In the genomic region with DNA sequence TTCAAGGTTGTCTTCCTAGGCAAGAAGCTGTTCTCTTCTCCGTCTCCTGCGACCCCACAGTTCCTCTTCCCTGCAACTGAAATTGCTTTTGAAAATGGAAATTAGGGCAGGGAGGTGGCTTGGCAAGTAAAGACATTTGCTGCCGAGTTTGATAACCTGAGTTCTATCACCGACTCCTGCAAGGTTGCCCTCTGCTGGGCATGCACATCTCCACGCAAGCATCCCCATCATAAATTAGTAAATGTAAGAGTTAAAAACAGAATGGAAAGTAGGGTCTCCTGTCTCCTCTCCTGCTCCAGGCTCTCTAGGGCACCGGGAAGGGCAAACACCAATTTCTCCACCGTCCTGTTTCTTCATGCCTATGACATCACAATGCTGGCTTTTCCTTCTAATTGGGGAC, we compare ENCODE assay signal across 12 mouse cellular contexts. TPM values are rescaled to one million over a fixed set of nuclear protein-coding genes. Genes with fewer than 3 reads are reported as not detected.
DNase-seq lines count a peak whose midpoint lies in the region; ATAC-seq and TF ChIP-seq lines count a peak whose summit lies in the region.
"Had no signal": no experiment of that assay in that cellular context is flagged by ENCODE, and none has a peak within 500 bp of the region (broad histone marks: within the 10 kb centered on the region; RNA-seq: fewer than 3 reads in every experiment).

No protein-coding gene starts in this region.

- H3K9ac ChIP-seq in kidney, postnatal 0 days (ENCODE audit: low read depth, low read length), result no peak overlapping the region
- H3K9ac ChIP-seq in kidney, embryonic 14.5 days (ENCODE audit: low read depth, low read length), result no peak overlapping the region
- H3K9ac ChIP-seq in CH12.LX (ENCODE audit: insufficient read depth, low read depth), result no peak overlapping the region
- H3K9ac ChIP-seq in midbrain, embryonic 15.5 days, result no peak overlapping the region
- H3K9ac ChIP-seq: heart, embryonic 13.5 days; intestine, embryonic 15.5 days; limb, embryonic 13.5 days had no signal

- TF ChIP-seq CTCF in kidney, postnatal 0 days (IDR thresholded peaks at IDR 0.05; ENCODE audit: low read depth), result peak; percentile 3; the same call in 1 of the 2 replicates
- TF ChIP-seq CTCF in CH12.LX (conservative IDR thresholded peaks at IDR 0.05 in 1 of 2, IDR thresholded peaks at IDR 0.05 in 1 of 2; ENCODE audit: low read depth in 2 of 2, low read length in 2 of 2), result peak in 1 of 2 experiments; percentile 50; a peak in 2 of 4 replicates

- TF ChIP-seq RAD21 in CH12.LX (IDR thresholded peaks at IDR 0.05; ENCODE audit: low read depth, low read length), result no peak; the same call in 1 of the 2 replicates

- no peak for DNase-seq in kidney, postnatal 0 days (ENCODE audit: low spot score)
- peak; percentile 34 for DNase-seq in CH12.LX (ENCODE audit: extremely low read depth)
- DNase-seq in ZHBTc4 (ENCODE audit: low read depth, low spot score), result peak; percentile 42
- DNase-seq in thymus, postnatal 14 days, result peak; percentile 61
- DNase-seq in gastrocnemius, postnatal 25 days, result no peak
- DNase-seq: kidney, postnatal 25 days had no signal

- no peak for TF ChIP-seq POLR2A in CH12.LX (IDR thresholded peaks at IDR 0.05; ENCODE audit: low read depth, low read length)

- H3K4me1 ChIP-seq in kidney, postnatal 0 days (replicated peaks; ENCODE audit: insufficient read depth, low read length), result peaks cover 2% of the 10 kb centered on the region; the same call in 1 of the 2 replicates
- H3K4me1 ChIP-seq in kidney, embryonic 14.5 days (ENCODE audit: control insufficient read depth, insufficient read depth, low read length), result peaks cover 6% of the 10 kb centered on the region
- H3K4me1 ChIP-seq in CH12.LX (ENCODE audit: control insufficient read depth in 1 of 2, insufficient read depth in 2 of 2), result peaks cover 5 to 26% of the 10 kb centered on the region in 2 experiments; a peak in 3 of 4 replicates
- H3K4me1 ChIP-seq in midbrain, embryonic 15.5 days, result peaks cover 23% of the 10 kb centered on the region

- dilution Hi-C loops in CH12.LX (cut with MboI; ENCODE audit: extremely low pct_ligation_motif_present, extremely low pct_unique_long_range_greater_than_20kb, low sequenced_read_pairs), result no loop called here

- no peak overlapping the region for H3K4me3 ChIP-seq in kidney, postnatal 0 days (replicated peaks; ENCODE audit: low read depth, low read length)
- no peak overlapping the region for H3K4me3 ChIP-seq in kidney, embryonic 14.5 days (ENCODE audit: low read length)
- H3K4me3 ChIP-seq in CH12.LX (replicated peaks in 1 of 3; ENCODE audit: low read depth in 2 of 3, low read length in 2 of 3, poor library complexity in 1 of 3), result no peak overlapping the region
- no peak overlapping the region for H3K4me3 ChIP-seq in midbrain, embryonic 15.5 days
- H3K4me3 ChIP-seq: heart, embryonic 13.5 days; hindbrain, embryonic 10.5 days; intestine, embryonic 15.5 days; limb, embryonic 13.5 days had no signal

- no peak for ATAC-seq in kidney, postnatal 0 days (replicated peaks; ENCODE audit: low FRiP score, low read depth)
- ATAC-seq in kidney, embryonic 14.5 days (ENCODE audit: low FRiP score, low TSS enrichment), result no peak
- no peak for ATAC-seq in midbrain, embryonic 15.5 days (replicated peaks)
- ATAC-seq: intestine, embryonic 15.5 days had no signal

- TF ChIP-seq EP300 in CH12.LX (IDR thresholded peaks at IDR 0.05; ENCODE audit: low read length), result no peak

- H3K27me3 ChIP-seq in kidney, postnatal 0 days (ENCODE audit: insufficient read depth, low read length), result no peaks in the 10 kb centered on the region
- no peaks in the 10 kb centered on the region for H3K27me3 ChIP-seq in kidney, embryonic 14.5 days (ENCODE audit: control insufficient read depth, insufficient read depth, low read length)
- no peaks in the 10 kb centered on the region for H3K27me3 ChIP-seq in CH12.LX (replicated peaks)
- no peaks in the 10 kb centered on the region for H3K27me3 ChIP-seq in midbrain, embryonic 15.5 days (replicated peaks)
- H3K27me3 ChIP-seq: heart, embryonic 13.5 days; intestine, embryonic 15.5 days; limb, embryonic 13.5 days had no signal

- no peaks in the 10 kb centered on the region for H3K9me3 ChIP-seq in kidney, postnatal 0 days (replicated peaks; ENCODE audit: low read length)
- H3K9me3 ChIP-seq in kidney, embryonic 14.5 days (ENCODE audit: control insufficient read depth, low read length), result peaks cover 5% of the 10 kb centered on the region; the same call in 1 of the 2 replicates
- H3K9me3 ChIP-seq in CH12.LX (replicated peaks; ENCODE audit: low read length), result peaks cover 2% of the 10 kb centered on the region
- H3K9me3 ChIP-seq in midbrain, embryonic 15.5 days, result no peaks in the 10 kb centered on the region
- H3K9me3 ChIP-seq: intestine, embryonic 15.5 days had no signal

- H3K79me2 ChIP-seq in CH12.LX (replicated peaks; ENCODE audit: control insufficient read depth, extremely low read depth, insufficient read depth, poor library complexity, severe bottlenecking), result 0 out of 2 replicates have a peak, but pooled peaks cover 3% of the 10 kb centered on the region

- in situ Hi-C loops in CH12.LX (cut with MboI; ENCODE audit: low pct_ligation_motif_present, low pct_unique_long_range_greater_than_20kb, low sequenced_read_pairs), result no loop called here

- peaks cover 12% of the 10 kb centered on the region for H3K36me3 ChIP-seq in kidney, postnatal 0 days (ENCODE audit: insufficient read depth, low read length)
- H3K36me3 ChIP-seq in kidney, embryonic 14.5 days (ENCODE audit: control insufficient read depth, insufficient read depth, low read length), result peaks cover 17% of the 10 kb centered on the region
- peaks cover 16 to 44% of the 10 kb centered on the region in 2 experiments for H3K36me3 ChIP-seq in CH12.LX (replicated peaks in 1 of 2; ENCODE audit: control insufficient read depth in 1 of 2, insufficient read depth in 1 of 2, low read length in 1 of 2)
- peaks cover 15% of the 10 kb centered on the region for H3K36me3 ChIP-seq in midbrain, embryonic 15.5 days (replicated peaks)

- H3K4me2 ChIP-seq in kidney, postnatal 0 days (ENCODE audit: low read length), result no peak overlapping the region
- H3K4me2 ChIP-seq in kidney, embryonic 14.5 days (replicated peaks; ENCODE audit: low read depth, low read length), result no peak overlapping the region
- no peak overlapping the region for H3K4me2 ChIP-seq in CH12.LX (ENCODE audit: insufficient read depth, low read depth, poor library complexity, severe bottlenecking)
- no peak overlapping the region for H3K4me2 ChIP-seq in midbrain, embryonic 15.5 days
- H3K4me2 ChIP-seq: heart, embryonic 13.5 days; intestine, embryonic 15.5 days; limb, embryonic 13.5 days had no signal

- WGBS in kidney, postnatal 0 days, result 95% methylated on average over 7 of the region's 7 CpGs
- WGBS in kidney, embryonic 14.5 days, result 91% methylated on average over 7 of the region's 7 CpGs
- 95% methylated on average over 7 of the region's 7 CpGs for WGBS in midbrain, embryonic 15.5 days

- no peak overlapping the region for H3K27ac ChIP-seq in kidney, postnatal 0 days
- no peak overlapping the region for H3K27ac ChIP-seq in kidney, embryonic 14.5 days (ENCODE audit: low read depth, low read length)
- no peak overlapping the region for H3K27ac ChIP-seq in CH12.LX (ENCODE audit: insufficient read depth, low read depth)
- no peak overlapping the region for H3K27ac ChIP-seq in midbrain, embryonic 15.5 days
- H3K27ac ChIP-seq: heart, embryonic 13.5 days; hindbrain, embryonic 10.5 days; intestine, embryonic 15.5 days; limb, embryonic 13.5 days had no signal

TF ChIP-seq in CH12.LX, 34 proteins besides CTCF, POLR2A, EP300 and RAD21:
- TF ChIP-seq SMC3 (IDR thresholded peaks at IDR 0.05; ENCODE audit: low read depth, low read length) (peak; percentile 28), GABPA (IDR thresholded peaks at IDR 0.05; ENCODE audit: insufficient replicate concordance, low read depth, low read length) (no peak), MEF2A (IDR thresholded peaks at IDR 0.05; ENCODE audit: borderline replicate concordance, low read depth, low read length) (no peak)

RNA-seq across cellular contexts. Expression of gene Chchd5, which starts 2.7 kb away (rescaled TPM):
- polyA plus RNA-seq in kidney, postnatal 0 days (2015; fragmentation: Nextera tagmentation; extraction: Ambion mirVana), result 24.9 and 26.8 TPM in 2 replicates
- 26.8 and 26.9 TPM in 2 replicates for polyA plus RNA-seq in kidney, embryonic 14.5 days (2014; fragmentation: Nextera tagmentation; extraction: Ambion mirVana)
- total RNA-seq in CH12.LX (2012; rRNA removed) (14.3 and 24.1 TPM in 2 replicates), CH12.LX (2014; rRNA removed) (20.5 and 23.4 TPM in 2 replicates)
- polyA plus RNA-seq in CH12.LX (2012; ENCODE audit: insufficient read length, low read depth), result 17.8 and 20.8 TPM in 2 replicates
- 1 to 10 TPM; 7.4 to 8.4 TPM for total RNA-seq in gastrocnemius, postnatal 25 days (2021)
- polyA plus RNA-seq in midbrain, embryonic 15.5 days (2015; fragmentation: Nextera tagmentation; extraction: Ambion mirVana), result 19.6 and 20.3 TPM in 2 replicates

RNA-seq across cellular contexts. Expression of gene Polr1b, which starts 31.4 kb away (rescaled TPM):
- 17.4 and 19.5 TPM in 2 replicates for polyA plus RNA-seq in kidney, postnatal 0 days (2015; fragmentation: Nextera tagmentation; extraction: Ambion mirVana)
- 12.8 and 31.1 TPM in 2 replicates for polyA plus RNA-seq in kidney, embryonic 14.5 days (2014; fragmentation: Nextera tagmentation; extraction: Ambion mirVana)
- total RNA-seq in CH12.LX (2012; rRNA removed) (68.0 and 86.7 TPM in 2 replicates), CH12.LX (2014; rRNA removed) (70.5 and 70.9 TPM in 2 replicates)
- polyA plus RNA-seq in CH12.LX (2012; ENCODE audit: insufficient read length, low read depth), result 74.2 and 83.1 TPM in 2 replicates
- total RNA-seq in gastrocnemius, postnatal 25 days (2021), result 10 to 100 TPM; 10.7 to 11.4 TPM
- polyA plus RNA-seq in midbrain, embryonic 15.5 days (2015; fragmentation: Nextera tagmentation; extraction: Ambion mirVana), result 17.1 and 17.5 TPM in 2 replicates

Comparison
In these comparisons a context has a peak if more than half of its experiments do, and no peak if none do; other contexts are left out.
1. DNase-seq: peak in CH12.LX (single experiment), ZHBTc4 (single experiment) and thymus, postnatal 14 days (single experiment); none in kidney, postnatal 0 days (single experiment) and gastrocnemius, postnatal 25 days (single experiment).